Mouse (Mus musculus): ENCODE data around the gene Hoxc13. TPM values are rescaled to one million over a fixed set of nuclear protein-coding genes. Genes with fewer than 3 reads are reported as not detected.

Gene Hoxc13
- polyA plus RNA-seq (2014; fragmentation: Nextera tagmentation; extraction: Ambion mirVana), result 0.89 and 1.1 TPM in 2 replicates

- Histone ChIP-seq H3K9ac (ENCODE audit: low read depth, low read length) (no peak within 1 kb of the TSS), H3K9me3 (ENCODE audit: control insufficient read depth, low read length) (no peaks in the 10 kb centered on the region), H3K4me3 (ENCODE audit: low read depth, low read length) (peak within 1 kb of the TSS; percentile 30), H3K27ac (replicated peaks; ENCODE audit: low read depth, low read length) (no peak within 1 kb of the TSS), H3K27me3 (replicated peaks; ENCODE audit: control insufficient read depth, insufficient read depth, low read length) (peaks cover 100% of the 10 kb centered on the region), H3K4me1 (ENCODE audit: control insufficient read depth, insufficient read depth, low read length) (no peaks in the 10 kb centered on the region), H3K4me2 (ENCODE audit: low read depth, low read length) (peak within 1 kb of the TSS; percentile 35), H3K36me3 (ENCODE audit: control insufficient read depth, insufficient read depth, low read length) (no peaks in the 10 kb centered on the region)
- DNase-seq (ENCODE audit: low spot score) (peak; percentile 26), ATAC-seq (ENCODE audit: low read depth) (peak; percentile 19; the same call in 1 of the 2 replicates)
- WGBS, result 2% methylated on average over 20 of the region's 88 CpGs
Measured at GRCm38 (mm10) chr15:102921053-102922011, at the start of gene Hoxc13. Hoxc13 (plus strand) TSS chr15:102921103.

GRCm38 (mm10) chr15:102885803-102886202, 35.1 kb upstream of the Hoxc13 start:
- no peak for ATAC-seq (ENCODE audit: low read depth)
- Histone ChIP-seq H3K4me1 (ENCODE audit: control insufficient read depth, insufficient read depth, low read length) (no peaks in the 10 kb centered on the region), H3K36me3 (ENCODE audit: control insufficient read depth, insufficient read depth, low read length) (no peaks in the 10 kb centered on the region), H3K9me3 (ENCODE audit: control insufficient read depth, low read length) (no peaks in the 10 kb centered on the region), H3K9ac (ENCODE audit: low read depth, low read length) (no peak overlapping the region), H3K4me2 (ENCODE audit: low read depth, low read length) (no peak overlapping the region), H3K27ac (replicated peaks; ENCODE audit: low read depth, low read length) (no peak overlapping the region), H3K4me3 (ENCODE audit: low read depth, low read length) (no peak overlapping the region), H3K27me3 (replicated peaks; ENCODE audit: control insufficient read depth, insufficient read depth, low read length) (no peaks in the 10 kb centered on the region; the same call in 1 of the 2 replicates)
- WGBS, result 32% methylated on average over 1 of the region's 1 CpGs
- DNase-seq (ENCODE audit: low spot score), result no peak

- no peaks in the 10 kb centered on the region for H3K36me3 ChIP-seq (ENCODE audit: control insufficient read depth, insufficient read depth, low read length)
- no peak overlapping the region for H3K27ac ChIP-seq (replicated peaks; ENCODE audit: low read depth, low read length)
- H3K4me3 ChIP-seq (ENCODE audit: low read depth, low read length), result no peak overlapping the region
- H3K9me3 ChIP-seq (ENCODE audit: control insufficient read depth, low read length), result no peaks in the 10 kb centered on the region
- ATAC-seq (ENCODE audit: low read depth), result no peak
- 87% methylated on average over 6 of the region's 6 CpGs for WGBS
- DNase-seq (ENCODE audit: low spot score), result no peak
- no peak overlapping the region for H3K9ac ChIP-seq (ENCODE audit: low read depth, low read length)
- H3K4me1 ChIP-seq (ENCODE audit: control insufficient read depth, insufficient read depth, low read length), result no peaks in the 10 kb centered on the region
- no peak overlapping the region for H3K4me2 ChIP-seq (ENCODE audit: low read depth, low read length)
- H3K27me3 ChIP-seq (replicated peaks; ENCODE audit: control insufficient read depth, insufficient read depth, low read length), result peaks cover 24% of the 10 kb centered on the region
Measured at GRCm38 (mm10) chr15:102895115-102895514, 25.8 kb upstream of the Hoxc13 start.

- WGBS, result 52% methylated on average over 1 of the region's 1 CpGs
- Histone ChIP-seq H3K4me2 (ENCODE audit: low read depth, low read length) (no peak overlapping the region), H3K36me3 (ENCODE audit: control insufficient read depth, insufficient read depth, low read length) (no peaks in the 10 kb centered on the region), H3K9me3 (ENCODE audit: control insufficient read depth, low read length) (no peaks in the 10 kb centered on the region), H3K27me3 (replicated peaks; ENCODE audit: control insufficient read depth, insufficient read depth, low read length) (peaks cover 85% of the 10 kb centered on the region), H3K4me3 (ENCODE audit: low read depth, low read length) (no peak overlapping the region), H3K27ac (replicated peaks; ENCODE audit: low read depth, low read length) (no peak overlapping the region), H3K4me1 (ENCODE audit: control insufficient read depth, insufficient read depth, low read length) (no peaks in the 10 kb centered on the region), H3K9ac (ENCODE audit: low read depth, low read length) (no peak overlapping the region)
- DNase-seq (ENCODE audit: low spot score) (no peak), ATAC-seq (ENCODE audit: low read depth) (no peak)
Measured at GRCm38 (mm10) chr15:102904946-102905345, 16.0 kb upstream of the Hoxc13 start.

- no peak overlapping the region for H3K4me3 ChIP-seq (ENCODE audit: low read depth, low read length)
- DNase-seq (ENCODE audit: low spot score) (no peak), ATAC-seq (ENCODE audit: low read depth) (no peak)
- no peak overlapping the region for H3K9ac ChIP-seq (ENCODE audit: low read depth, low read length)
- H3K27me3 ChIP-seq (replicated peaks; ENCODE audit: control insufficient read depth, insufficient read depth, low read length), result peaks cover 95% of the 10 kb centered on the region
- WGBS, result under 1% methylated on average over 4 of the region's 4 CpGs
- H3K4me1 ChIP-seq (ENCODE audit: control insufficient read depth, insufficient read depth, low read length), result no peaks in the 10 kb centered on the region
- H3K9me3 ChIP-seq (ENCODE audit: control insufficient read depth, low read length), result no peaks in the 10 kb centered on the region
- H3K27ac ChIP-seq (replicated peaks; ENCODE audit: low read depth, low read length), result no peak overlapping the region
- no peak overlapping the region for H3K4me2 ChIP-seq (ENCODE audit: low read depth, low read length)
- no peaks in the 10 kb centered on the region for H3K36me3 ChIP-seq (ENCODE audit: control insufficient read depth, insufficient read depth, low read length)
Measured at GRCm38 (mm10) chr15:102909536-102909935, 11.4 kb upstream of the Hoxc13 start.

GRCm38 (mm10) chr15:102910038-102910437, 10.9 kb upstream of the Hoxc13 start:
- Histone ChIP-seq H3K4me1 (ENCODE audit: control insufficient read depth, insufficient read depth, low read length) (no peaks in the 10 kb centered on the region), H3K4me3 (ENCODE audit: low read depth, low read length) (no peak overlapping the region), H3K27ac (replicated peaks; ENCODE audit: low read depth, low read length) (no peak overlapping the region), H3K9me3 (ENCODE audit: control insufficient read depth, low read length) (no peaks in the 10 kb centered on the region), H3K27me3 (replicated peaks; ENCODE audit: control insufficient read depth, insufficient read depth, low read length) (peaks cover 95% of the 10 kb centered on the region), H3K4me2 (ENCODE audit: low read depth, low read length) (no peak overlapping the region), H3K9ac (ENCODE audit: low read depth, low read length) (no peak overlapping the region), H3K36me3 (ENCODE audit: control insufficient read depth, insufficient read depth, low read length) (no peaks in the 10 kb centered on the region)
- ATAC-seq (ENCODE audit: low read depth) (no peak), DNase-seq (ENCODE audit: low spot score) (no peak)
- 0% methylated on average over 18 of the region's 18 CpGs for WGBS

- WGBS, result 1% methylated on average over 22 of the region's 22 CpGs
- ATAC-seq (ENCODE audit: low read depth), result no peak
- no peak overlapping the region for H3K4me3 ChIP-seq (ENCODE audit: low read depth, low read length)
Measured at GRCm38 (mm10) chr15:102910496-102911095, 10.3 kb upstream of the Hoxc13 start.

GRCm38 (mm10) chr15:102913038-102913585, 7.8 kb upstream of the Hoxc13 start:
- Histone ChIP-seq H3K27me3 (replicated peaks; ENCODE audit: control insufficient read depth, insufficient read depth, low read length) (peaks cover 94% of the 10 kb centered on the region), H3K4me3 (ENCODE audit: low read depth, low read length) (no peak overlapping the region), H3K27ac (replicated peaks; ENCODE audit: low read depth, low read length) (no peak overlapping the region), H3K9me3 (ENCODE audit: control insufficient read depth, low read length) (no peaks in the 10 kb centered on the region), H3K4me1 (ENCODE audit: control insufficient read depth, insufficient read depth, low read length) (no peaks in the 10 kb centered on the region), H3K4me2 (ENCODE audit: low read depth, low read length) (no peak overlapping the region), H3K9ac (ENCODE audit: low read depth, low read length) (no peak overlapping the region), H3K36me3 (ENCODE audit: control insufficient read depth, insufficient read depth, low read length) (no peaks in the 10 kb centered on the region)
- ATAC-seq (ENCODE audit: low read depth) (no peak), DNase-seq (ENCODE audit: low spot score) (no peak)
- under 1% methylated on average over 19 of the region's 19 CpGs for WGBS

More at GRCm38 (mm10) chr15:102910496-102911095, 10.3 kb upstream of the Hoxc13 start:
- Histone ChIP-seq H3K27me3 (replicated peaks; ENCODE audit: control insufficient read depth, insufficient read depth, low read length) (peaks cover 93% of the 10 kb centered on the region), H3K36me3 (ENCODE audit: control insufficient read depth, insufficient read depth, low read length) (no peaks in the 10 kb centered on the region), H3K4me2 (ENCODE audit: low read depth, low read length) (no peak overlapping the region), H3K4me1 (ENCODE audit: control insufficient read depth, insufficient read depth, low read length) (no peaks in the 10 kb centered on the region), H3K27ac (replicated peaks; ENCODE audit: low read depth, low read length) (no peak overlapping the region), H3K9me3 (ENCODE audit: control insufficient read depth, low read length) (no peaks in the 10 kb centered on the region), H3K9ac (ENCODE audit: low read depth, low read length) (no peak overlapping the region)
- DNase-seq (ENCODE audit: low spot score), result no peak
